Mouse (Mus musculus) effector memory CD4-positive, alpha-beta T cell, adult 7 months (primary cell): ENCODE data around the gene Arl8a. TPM values are rescaled to one million over a fixed set of nuclear protein-coding genes. Genes with fewer than 3 reads are reported as not detected.

Experiments
- polyA plus RNA-seq: library from polyadenylated mRNA; unstranded; fragments of 100-300 nt; shearing (Covaris generic); gene quantifications from one replicate; pipeline ENCODE4 v1.2.1, GENCODE M21; 2017

Arl8a gene
- polyA plus RNA-seq, result 66.2 TPM

GRCm38 (mm10) chr1:135146077-135146945 lies at the start of gene Arl8a:
Gene Arl8a, plus strand, starts transcription at chr1:135146824.

GRCm38 (mm10) chr1:135105124-135105523 lies 41.5 kb upstream of the Arl8a start, which contains the start of gene Lgr6:
Gene Lgr6, minus strand, starts transcription at chr1:135105276.

GRCm38 (mm10) chr1:135132473-135132872 lies 14.2 kb upstream of the Arl8a start, which contains the start of gene Ptpn7:
Gene Ptpn7, plus strand, starts transcription at chr1:135132700.

GRCm38 (mm10) chr1:135167435-135167834 lies 20.8 kb downstream of the Arl8a start, which contains the start of gene Gpr37l1:
Gene Gpr37l1, minus strand, starts transcription at chr1:135167681.

Other genes starting within 250 kb of the Arl8a start
- 11.9 TPM for gene Ppp1r12b, start 190.9 kb upstream of the Arl8a start, polyA plus RNA-seq
- gene Ube2t, start 184.3 kb upstream of the Arl8a start, polyA plus RNA-seq, result 23.9 TPM
- gene Lgr6, start 41.5 kb upstream of the Arl8a start, polyA plus RNA-seq, result 0.29 TPM
- gene Ptpn7, start 14.1 kb upstream of the Arl8a start, polyA plus RNA-seq, result 74.2 TPM
- gene Gpr37l1, start 20.9 kb downstream of the Arl8a start, polyA plus RNA-seq, result not detected
- gene Elf3, start 111.7 kb downstream of the Arl8a start, polyA plus RNA-seq, result not detected
- 47.2 TPM for gene Rnpep, start 137.3 kb downstream of the Arl8a start, polyA plus RNA-seq
- gene Timm17a, start 167.0 kb downstream of the Arl8a start, polyA plus RNA-seq, result 96.8 TPM
- gene Lmod1, start 178.0 kb downstream of the Arl8a start, polyA plus RNA-seq, result not detected
- not detected for gene Shisa4, start 228.4 kb downstream of the Arl8a start, polyA plus RNA-seq